Mouse (Mus musculus) spleen, embryonic (tissue): ENCODE measurements at regions not wholly inside any gene's neighbourhood (a gene's known extent, or its start where the extent isn't known, plus 50 kb on each side); places are given as distances from the start of the nearest gene placed in this dataset.

Experiments
- CTCF ChIA-PET: fragments of 350-600 bp; sonication (Branson Sonifier 250); formaldehyde crosslinking; loops from one replicate; lab custom pipeline; 2022; lab: Charles Lee

DNA sequence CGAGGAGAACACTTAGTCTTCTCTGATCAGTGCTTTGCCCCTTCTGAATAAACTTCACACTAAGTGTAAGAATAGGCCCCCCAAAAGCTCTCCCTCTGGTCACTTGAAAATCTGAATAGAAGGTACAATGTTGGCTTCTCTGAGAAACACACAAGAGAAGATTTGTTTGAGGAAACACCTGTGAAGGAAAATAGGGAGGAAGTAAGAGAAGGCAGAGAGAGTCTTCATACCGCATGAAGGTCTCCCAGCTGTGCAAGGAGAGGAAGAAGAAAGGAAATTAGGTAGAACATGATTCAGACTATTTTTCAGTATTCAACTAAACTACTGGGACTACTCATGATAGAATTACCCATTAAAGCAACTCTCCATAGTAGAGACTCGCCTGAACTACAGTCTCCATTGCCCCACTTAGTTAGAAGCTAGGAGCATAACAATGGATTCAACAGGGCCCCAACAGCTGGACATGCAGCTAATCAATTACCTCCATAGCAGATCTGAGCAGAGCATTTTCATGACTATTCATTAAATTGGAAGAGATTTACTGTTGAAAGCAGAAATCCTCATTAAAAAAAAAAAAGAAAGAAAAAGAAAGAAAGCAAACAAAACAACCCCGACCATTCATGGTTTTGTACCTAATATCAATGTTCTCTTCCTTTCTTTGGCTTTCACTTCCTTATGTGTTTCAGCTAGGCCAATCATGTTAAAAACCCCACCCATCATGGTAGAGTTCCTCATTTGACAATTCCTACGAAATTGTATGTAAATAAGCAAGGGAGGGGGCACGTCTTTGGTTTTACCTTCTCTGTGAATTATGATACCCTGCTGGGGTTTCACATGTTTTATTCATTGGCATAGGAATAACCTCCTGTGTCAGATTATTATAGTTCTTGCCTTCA lies 1428.3 kb upstream of the A1bg start:
- CTCF ChIA-PET: interaction anchor here (0.6 kb wide), 1 partner anchor 101 kb away, joined by 4 read pairs; no protein-coding TSS in a partner anchor

DNA sequence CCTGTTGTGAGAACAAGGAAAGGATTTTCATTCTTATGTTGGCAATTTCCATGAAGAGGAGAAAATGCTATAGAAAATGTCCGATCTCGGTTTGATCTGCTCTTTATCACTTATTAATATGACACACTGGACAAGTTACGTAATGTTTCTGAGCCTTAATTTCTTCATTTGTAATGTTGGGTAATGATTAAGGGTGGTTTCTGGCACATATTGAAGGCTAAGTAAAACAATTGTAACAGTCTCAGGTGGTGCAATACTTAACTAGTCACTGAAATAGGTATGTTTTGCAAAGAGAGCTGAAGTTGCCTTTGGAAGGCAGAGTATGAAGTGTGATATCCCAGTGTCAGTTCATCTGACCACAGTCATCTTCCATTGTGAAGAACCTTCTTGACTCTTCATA lies 1427.2 kb upstream of the A1bg start:
- CTCF ChIA-PET: interaction anchor here (0.6 kb wide), 1 partner anchor 97 kb away, joined by 7 read pairs; no protein-coding TSS in a partner anchor

DNA sequence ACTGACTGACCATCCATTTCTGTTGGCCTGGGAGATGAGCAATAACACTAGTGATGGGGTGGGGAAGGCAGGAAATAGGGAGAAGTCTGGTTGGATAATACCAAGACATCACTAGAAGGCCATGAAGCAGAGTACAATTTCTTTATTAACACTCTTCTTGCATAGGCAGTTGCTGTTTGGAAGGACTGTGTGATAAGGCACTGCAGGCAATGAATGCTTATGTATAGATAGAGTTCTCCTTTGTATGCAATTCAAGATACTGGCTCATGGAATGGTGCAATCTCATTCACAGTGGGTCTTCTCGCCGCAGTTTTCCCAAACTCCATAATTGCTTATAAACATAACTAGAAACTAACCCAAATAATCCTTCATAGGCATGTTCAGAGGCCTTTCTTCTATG lies 1426.1 kb upstream of the A1bg start:
- CTCF ChIA-PET: interaction anchor here (0.6 kb wide), 2 partner anchors 61 to 345 kb away, joined by 3 to 4 read pairs; no protein-coding TSS in a partner anchor

DNA sequence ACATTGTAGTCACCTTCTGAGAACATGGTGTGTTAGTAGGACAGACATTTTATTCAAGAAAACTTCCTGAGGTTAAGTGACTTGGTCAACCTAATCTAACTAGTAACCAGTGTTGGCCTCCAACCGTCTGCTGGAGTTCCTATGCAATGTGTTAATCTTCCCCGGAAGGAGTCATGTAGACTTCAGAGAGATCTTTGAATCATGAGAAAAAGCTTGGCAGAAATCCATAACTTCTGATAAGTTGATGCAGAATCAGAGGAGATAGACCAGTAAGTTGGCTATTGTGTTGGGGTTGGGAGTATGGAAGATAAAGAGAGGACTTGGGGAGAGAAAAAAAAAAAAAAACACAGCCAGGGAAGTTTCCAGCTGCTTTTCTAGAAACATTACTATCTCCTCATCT lies 1424.9 kb upstream of the A1bg start:
- CTCF ChIA-PET: interaction anchor here (0.6 kb wide), 1 partner anchor 140 kb away, joined by 3 read pairs; no protein-coding TSS in a partner anchor

DNA sequence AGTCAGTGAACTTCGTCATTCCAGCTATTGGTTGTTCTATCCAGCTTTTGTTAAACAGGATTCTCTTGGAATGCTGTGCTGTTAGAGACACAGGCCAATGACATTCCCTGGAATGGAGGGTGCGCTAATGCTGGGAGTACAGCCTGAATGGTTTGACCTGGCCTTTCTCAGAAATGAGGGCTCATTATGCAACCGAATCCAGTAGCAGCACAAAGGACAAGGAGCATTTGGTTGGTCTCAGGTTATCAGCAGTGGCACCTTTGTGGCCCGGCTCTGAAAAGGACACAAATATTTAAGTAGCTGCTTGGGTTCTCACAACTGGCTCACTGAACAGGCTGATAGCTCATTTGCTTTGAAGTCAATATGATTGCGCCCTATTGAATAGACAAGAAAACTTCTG lies 1423.1 kb upstream of the A1bg start:
- CTCF ChIA-PET: interaction anchor here (1.4 kb wide), 1 partner anchor 14 kb away, joined by 4 read pairs; no protein-coding TSS in a partner anchor

DNA sequence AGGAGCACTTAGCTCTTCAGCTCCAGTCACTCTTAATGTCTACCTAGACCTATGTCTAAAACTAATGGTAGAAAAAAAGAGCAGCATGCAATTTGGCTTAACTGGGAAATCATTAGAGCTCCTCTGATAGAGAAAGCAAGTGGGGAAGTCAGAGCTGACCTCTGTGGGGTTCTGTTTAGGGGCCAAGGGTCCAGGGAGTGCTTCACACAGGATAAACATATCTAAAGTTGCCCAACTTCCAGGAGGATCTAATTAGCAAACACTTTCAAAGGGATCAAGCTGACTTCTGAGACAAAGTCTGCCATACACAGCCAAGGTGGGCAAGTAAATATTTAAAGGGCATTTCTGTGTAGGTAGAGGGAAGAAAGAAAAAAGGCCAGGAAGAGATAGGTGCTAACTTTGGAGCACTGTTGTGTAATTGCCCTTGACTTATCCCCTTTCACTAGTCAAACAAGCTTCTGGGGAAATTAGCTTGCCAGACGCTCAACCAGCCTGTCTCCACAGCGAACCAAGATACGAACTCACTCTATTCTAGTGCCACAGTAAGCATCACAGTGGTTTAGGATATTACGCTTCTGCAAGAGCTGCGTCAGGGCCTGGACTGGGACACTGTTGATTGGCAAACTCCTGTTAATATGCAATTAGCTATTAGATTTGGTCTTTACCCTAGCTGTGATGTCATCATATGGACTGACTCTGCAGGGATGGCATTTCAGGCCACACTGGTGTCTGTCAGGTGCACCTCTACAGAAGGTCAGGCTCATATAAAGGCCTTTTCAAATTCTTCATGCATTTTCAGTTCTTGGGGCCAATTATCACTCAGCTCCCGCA lies 1413.9 kb upstream of the A1bg start:
- CTCF ChIA-PET: no interaction called here

DNA sequence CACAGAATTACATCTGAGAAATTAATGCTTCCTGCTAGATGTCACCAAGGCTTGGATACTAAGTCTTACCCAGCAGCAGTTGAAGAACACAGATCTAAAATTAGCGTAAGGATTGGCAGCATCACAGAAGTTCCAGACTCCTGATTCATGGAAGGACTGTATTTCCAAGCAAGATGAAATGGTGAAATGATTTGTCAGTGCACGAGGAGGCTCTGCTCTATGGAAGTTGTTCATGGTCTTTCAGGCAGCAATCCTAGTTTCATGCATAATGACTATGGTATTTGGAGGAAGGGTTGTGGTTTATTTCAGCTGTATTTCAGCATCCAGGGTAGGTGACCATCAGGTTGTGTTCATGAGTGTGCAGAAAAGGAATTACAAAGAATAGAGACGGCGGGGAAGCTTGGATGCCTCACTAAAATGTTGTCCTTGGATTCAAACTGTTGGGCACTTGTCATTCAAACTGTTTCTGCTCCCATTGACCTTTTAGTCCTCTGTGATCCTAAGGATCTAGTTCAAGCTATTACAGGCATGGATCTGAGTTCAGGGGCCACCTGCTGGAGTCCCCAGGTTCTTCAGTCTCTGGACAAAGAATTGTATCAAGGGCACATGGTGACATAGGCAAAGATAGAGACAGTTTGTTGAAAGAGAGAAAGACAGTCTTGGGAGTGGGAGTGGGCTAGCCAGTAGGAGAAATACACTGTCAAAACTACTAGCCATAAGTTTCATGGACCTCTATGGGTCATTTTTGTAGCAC lies 1411.6 kb upstream of the A1bg start:
- CTCF ChIA-PET: no interaction called here

DNA sequence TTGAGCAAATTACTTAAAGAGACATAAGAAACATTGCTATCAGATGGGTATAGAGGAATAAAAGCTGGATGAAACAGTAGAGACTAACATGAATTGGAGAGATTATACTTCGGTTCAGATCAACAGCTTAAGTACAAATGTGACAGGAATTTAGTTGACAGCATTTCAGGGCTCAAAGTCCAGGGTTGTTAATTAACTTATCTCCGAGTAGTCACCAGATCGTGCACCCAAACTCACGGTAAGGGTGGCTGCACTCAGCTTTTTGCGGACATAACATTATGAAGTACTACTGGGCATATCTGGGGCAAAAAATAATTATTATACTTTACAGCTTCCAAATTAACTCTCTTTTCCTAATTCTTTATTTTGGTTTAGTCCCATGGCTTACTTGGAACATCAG lies 1409.3 kb upstream of the A1bg start:
- CTCF ChIA-PET: no interaction called here

DNA sequence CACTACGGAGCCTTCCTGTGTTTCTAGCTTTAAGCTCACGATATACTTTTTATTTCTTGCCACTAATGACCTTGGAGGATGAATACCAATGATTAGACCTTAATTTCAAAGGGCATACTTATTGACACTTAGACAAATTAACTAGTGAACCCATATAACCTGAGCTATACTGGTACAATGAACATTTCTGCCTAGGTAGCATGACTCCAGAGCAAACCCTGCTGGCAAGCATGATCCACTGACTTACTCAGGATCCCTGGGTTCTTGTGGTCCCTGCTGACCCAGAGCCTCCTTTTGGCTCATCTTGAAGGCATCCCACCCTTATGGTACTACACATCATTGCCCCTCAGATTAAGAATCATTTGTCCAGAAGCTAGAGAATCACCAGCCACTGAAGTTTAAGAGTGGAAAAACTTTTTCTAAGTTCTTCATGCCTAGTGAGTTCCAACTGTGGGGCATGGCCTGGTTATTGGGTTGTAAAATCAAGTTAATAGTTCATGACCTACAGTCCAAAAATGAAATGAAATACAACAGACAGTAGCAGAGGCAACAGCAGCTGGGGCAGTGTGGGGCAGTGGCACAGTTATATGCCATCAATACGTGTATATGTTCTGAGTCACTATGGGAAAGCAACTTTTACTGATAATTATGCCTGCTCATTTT lies 1408.5 kb upstream of the A1bg start:
- CTCF ChIA-PET: no interaction called here

DNA sequence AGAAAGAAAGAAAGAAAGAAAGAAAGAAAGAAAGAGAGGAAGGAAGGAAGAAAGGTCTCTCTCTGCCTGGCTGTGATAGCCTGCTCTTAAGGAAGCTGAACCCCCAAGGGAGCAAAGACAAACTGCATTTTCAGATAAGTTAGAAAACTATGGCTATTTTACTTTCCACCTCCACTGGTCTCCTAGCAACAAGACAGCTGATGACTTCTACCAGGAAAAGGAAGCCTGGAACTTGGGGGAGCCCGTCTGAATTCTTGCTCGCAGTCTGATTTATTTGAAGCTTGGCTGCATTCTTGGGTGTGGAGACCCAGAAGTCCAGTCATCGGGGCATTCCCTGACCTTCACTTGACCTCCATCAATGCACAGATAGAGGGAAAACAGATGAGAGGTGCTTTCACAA lies 1406.1 kb upstream of the A1bg start:
- CTCF ChIA-PET: interaction anchor here (0.5 kb wide), 1 partner anchor 346 kb away, joined by 6 read pairs; no protein-coding TSS in a partner anchor

DNA sequence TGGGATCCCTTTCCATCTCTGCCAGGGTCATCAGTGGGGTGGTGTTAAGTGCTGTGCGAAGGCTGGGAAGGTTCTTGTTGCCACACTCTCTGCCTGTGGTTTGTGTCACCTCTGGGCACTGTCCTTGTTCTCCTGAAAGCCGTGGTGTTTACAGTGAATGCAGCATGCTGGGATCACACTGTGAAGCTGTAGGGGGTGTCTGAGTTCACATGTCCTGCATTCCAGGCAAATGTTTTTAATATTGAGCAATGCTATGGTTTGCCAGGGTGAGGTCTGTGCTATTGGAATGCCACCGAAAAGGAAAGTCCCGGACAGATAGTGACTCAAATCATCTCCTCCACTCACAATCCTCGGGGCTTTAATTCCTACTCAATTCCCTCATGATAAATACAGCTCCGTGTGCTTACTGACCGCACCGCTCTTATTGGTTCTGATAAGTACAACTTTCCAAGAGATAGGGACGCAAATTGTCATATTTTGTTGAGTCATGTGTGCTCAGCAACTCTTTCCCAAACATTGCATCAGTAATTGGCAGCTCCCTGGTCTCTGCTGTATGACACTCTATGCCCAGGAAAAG lies 1405.6 kb upstream of the A1bg start:
- CTCF ChIA-PET: no interaction called here

DNA sequence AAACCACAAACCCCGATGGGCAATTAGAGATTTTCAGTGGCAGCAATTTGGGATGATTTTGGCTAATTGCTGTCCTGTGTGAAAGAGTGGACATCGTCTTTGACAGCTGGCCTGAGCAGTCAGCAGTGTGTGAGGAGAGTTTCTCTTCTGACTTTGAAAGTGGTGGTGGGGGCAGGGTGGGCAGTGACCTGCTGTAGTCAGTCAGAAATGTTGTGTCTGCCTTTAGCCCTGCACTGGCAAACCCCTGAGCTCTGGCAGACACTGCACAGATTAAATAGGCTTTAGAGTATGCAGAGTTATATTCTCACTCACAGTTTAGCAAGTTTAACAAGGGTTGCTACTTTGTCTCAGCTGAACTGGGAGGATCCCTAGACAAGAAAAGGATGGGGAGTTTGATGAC lies 1404.7 kb upstream of the A1bg start:
- CTCF ChIA-PET: no interaction called here

DNA sequence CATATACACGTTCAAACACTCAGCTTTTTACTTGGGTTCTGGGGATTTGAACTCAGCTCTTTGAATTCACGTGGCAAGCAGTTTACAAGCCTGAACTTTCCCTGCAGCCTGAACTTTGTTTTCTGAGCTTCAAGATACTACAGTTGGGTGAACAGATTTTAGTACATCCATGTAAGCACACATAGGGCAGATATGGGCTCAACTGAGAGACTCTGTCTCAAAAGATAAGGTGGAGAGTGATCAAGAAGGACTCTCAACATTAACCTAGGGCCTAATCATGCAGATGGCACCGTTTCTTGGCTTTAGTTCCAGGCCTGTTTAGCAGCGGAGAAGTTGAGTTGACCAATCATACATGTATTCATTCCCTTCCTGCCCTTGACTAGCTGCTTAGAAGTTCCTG lies 1403.7 kb upstream of the A1bg start:
- CTCF ChIA-PET: no interaction called here

DNA sequence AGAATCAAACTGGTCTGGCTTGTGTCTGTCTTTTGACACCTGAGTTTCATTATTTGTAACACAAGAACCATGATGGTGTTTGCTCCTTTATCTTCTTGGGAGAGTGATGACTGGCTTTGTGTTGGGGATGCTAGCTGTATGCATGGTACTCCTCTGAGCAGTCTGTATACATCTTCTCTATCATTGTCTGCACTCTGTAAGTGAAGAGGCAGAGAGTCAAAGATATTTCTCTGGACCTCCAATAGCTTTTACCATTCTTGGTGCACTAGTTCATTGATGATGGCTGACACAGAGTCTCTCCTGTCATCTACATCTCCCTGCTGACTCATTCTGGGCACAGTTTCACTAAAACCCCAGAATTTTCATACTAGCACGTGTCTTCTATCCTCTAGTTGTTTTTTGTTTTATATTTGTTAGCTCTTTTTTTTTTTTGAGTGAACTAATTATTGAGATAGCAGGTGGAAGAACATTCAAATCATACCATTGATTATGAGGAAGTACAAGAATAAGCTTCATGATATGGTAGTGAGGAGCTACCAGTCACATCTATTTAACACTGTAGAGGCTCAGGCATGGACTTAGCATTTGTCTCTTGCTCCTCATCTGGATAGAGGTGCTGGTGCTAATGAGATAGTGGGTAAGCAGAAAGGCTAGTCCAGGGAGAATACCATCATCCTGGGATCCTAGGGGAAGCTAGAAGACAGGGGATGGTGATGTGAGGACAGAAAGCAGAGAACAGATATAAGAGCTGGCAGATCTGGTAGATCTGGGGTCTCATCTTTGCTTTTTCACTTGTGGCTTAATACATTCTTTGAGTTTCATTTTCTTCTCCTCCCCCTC lies 1402.9 kb upstream of the A1bg start:
- CTCF ChIA-PET: no interaction called here

DNA sequence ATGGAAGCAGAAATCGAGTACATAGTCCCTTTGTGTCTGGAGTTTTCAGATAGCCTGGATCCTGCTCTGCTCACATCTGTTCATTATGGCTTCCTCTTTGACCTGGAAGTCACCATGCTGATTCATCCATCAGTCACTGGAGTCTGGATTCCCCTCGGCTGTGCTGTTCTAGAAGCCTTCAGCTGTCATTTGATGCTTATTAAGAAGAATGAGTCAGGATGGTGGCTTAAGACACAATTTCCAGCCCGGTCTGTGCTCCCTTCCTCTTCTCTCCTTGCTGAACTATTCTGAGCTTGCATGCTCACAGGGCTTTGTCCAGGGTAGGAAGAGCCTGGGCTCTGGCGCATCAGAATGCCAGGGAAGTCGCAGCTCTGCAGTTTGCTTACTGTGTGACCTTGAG lies 1398.2 kb upstream of the A1bg start:
- CTCF ChIA-PET: no interaction called here

DNA sequence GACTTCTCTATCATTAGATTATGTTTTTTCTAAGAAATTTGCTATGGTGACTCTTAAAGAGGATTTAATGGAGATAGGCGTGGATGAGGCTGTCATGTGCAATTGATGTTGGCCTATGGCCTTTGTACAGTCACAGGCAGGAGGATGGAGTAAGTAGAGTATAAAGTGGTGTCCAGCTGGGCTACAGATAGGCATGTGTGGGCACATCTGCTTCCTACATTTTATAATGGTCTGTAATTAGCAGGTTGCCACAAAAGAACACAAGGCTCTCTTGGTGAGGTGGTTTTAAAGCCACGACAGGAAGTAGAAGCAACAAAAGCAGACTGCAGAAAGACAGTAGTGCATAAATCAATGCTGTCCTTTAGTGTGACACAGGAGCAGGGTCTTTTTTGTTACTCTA lies 1391.6 kb upstream of the A1bg start:
- CTCF ChIA-PET: no interaction called here

DNA sequence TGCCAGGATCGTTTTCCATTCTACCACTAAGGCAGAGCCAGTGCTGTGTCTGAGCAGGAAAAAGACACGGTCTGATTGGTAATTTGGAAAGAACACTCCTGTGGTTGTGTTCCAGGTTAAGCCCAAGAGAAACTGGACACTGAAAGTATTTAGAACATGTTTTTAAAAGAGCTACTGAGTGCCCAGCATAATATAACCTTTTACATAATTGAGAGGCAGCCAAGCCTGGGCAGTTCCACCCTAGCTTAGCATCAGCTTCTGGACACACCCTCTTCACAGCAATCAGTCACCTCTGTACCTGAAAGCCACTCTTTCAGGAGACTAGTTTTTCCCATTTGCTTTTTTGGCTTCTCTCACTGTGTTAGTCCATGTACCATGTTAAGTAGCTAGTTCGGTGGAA lies 1379.4 kb upstream of the A1bg start:
- CTCF ChIA-PET: no interaction called here

DNA sequence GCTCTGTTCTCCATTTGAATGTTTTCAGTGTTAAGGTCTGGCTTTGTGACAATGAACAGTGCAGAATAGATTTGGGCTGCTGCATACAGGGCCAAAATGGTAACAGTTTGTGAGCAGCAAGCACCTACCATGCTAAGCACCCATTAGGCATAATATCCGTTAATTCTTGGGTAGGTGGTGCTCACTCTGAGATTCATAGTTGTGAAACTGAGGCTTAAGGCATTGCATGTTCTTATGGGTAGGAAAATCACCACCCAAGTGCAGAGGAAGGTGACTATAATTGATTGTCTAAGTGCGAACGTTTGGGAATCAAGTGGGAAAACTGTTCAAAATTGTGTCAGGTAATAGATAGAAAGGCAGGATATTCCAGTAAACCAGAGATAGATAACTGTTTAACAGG lies 1378.8 kb upstream of the A1bg start:
- CTCF ChIA-PET: no interaction called here

DNA sequence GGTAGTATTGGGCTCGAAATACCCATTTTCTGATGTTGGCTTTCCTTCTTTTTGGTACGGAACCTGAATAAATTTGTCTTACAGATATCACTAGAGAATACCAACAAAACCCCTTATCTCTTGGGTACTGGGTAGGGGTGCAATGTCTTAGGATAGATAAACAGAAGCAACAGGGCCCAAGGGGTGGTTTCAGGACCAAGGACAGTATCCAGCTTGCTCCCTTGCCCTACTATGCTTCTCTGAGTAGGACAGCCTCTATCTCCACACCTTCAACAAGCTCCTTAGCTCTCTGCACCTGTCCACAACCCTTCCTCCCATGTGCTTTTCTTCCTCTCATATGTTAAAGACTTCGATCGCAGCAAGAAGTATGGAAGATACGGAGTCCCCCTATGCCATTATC lies 1374.3 kb upstream of the A1bg start:
- CTCF ChIA-PET: no interaction called here
